Mouse (Mus musculus): ENCODE results near the gene Afap1l2. TPM values are rescaled to one million over a fixed set of nuclear protein-coding genes. Genes with fewer than 3 reads are reported as not detected.

Gene Afap1l2
- total and polyA plus RNA-seq, 3 experiments = 0.17 to 3.1 (median 0.44) TPM

GRCm38 (mm10) chr19:56942216-56942615 lies 65.8 kb downstream of the Afap1l2 start:
- peaks cover 0 to 8% of the 10 kb centered on the region in 2 experiments for H3K36me3 ChIP-seq (replicated peaks in 1 of 2; ENCODE audit: control insufficient read depth in 1 of 2, insufficient read depth in 1 of 2, low read length in 1 of 2)
- no peak overlapping the region for H3K9ac ChIP-seq (ENCODE audit: insufficient read depth, low read depth)
- TF ChIP-seq MAFK (IDR thresholded peaks at IDR 0.05; ENCODE audit: insufficient replicate concordance, low read length) (no peak), PAX5 (IDR thresholded peaks at IDR 0.05; ENCODE audit: low read length) (no peak), MEF2A (IDR thresholded peaks at IDR 0.05; ENCODE audit: borderline replicate concordance, low read depth, low read length) (no peak), BHLHE40 (IDR thresholded peaks at IDR 0.05; ENCODE audit: low read depth, low read length) (no peak), EP300 (IDR thresholded peaks at IDR 0.05; ENCODE audit: low read length) (no peak), MAZ (IDR thresholded peaks at IDR 0.05; ENCODE audit: low read depth, low read length) (no peak), JUN (IDR thresholded peaks at IDR 0.05; ENCODE audit: insufficient read depth, low read depth, low read length) (no peak), TCF12 (IDR thresholded peaks at IDR 0.05; ENCODE audit: low read depth, low read length) (no peak), NRF1 (IDR thresholded peaks at IDR 0.05; ENCODE audit: low read depth, low read length) (no peak), RAD21 (IDR thresholded peaks at IDR 0.05; ENCODE audit: low read depth, low read length) (no peak), ELF1 (IDR thresholded peaks at IDR 0.05; ENCODE audit: low read depth, low read length) (no peak), SIN3A (IDR thresholded peaks at IDR 0.05; ENCODE audit: low read length) (no peak), USF2 (conservative IDR thresholded peaks at IDR 0.05; ENCODE audit: low read depth, low read length) (no peak), TBP (conservative IDR thresholded peaks at IDR 0.05; ENCODE audit: low read depth, low read length) (no peak), ZMIZ1 (IDR thresholded peaks at IDR 0.05; ENCODE audit: low read depth, low read length) (no peak), MAX (IDR thresholded peaks at IDR 0.05; ENCODE audit: low read length) (no peak)
- H3K4me2 ChIP-seq (ENCODE audit: insufficient read depth, low read depth, poor library complexity, severe bottlenecking) = no peak overlapping the region
- DNase-seq (ENCODE audit: extremely low read depth) = no peak
- H3K4me3 ChIP-seq (replicated peaks in 1 of 3; ENCODE audit: low read depth in 2 of 3, low read length in 2 of 3, poor library complexity in 1 of 3) = no peak overlapping the region
- peaks cover 0 to 3% of the 10 kb centered on the region in 2 experiments; a peak in 2 of 4 replicates for H3K4me1 ChIP-seq (ENCODE audit: control insufficient read depth in 1 of 2, insufficient read depth in 2 of 2)
- H3K27me3 ChIP-seq (replicated peaks) = no peaks in the 10 kb centered on the region
- H3K27ac ChIP-seq (ENCODE audit: insufficient read depth, low read depth) = no peak overlapping the region
- dilution Hi-C loops (cut with MboI; ENCODE audit: extremely low pct_ligation_motif_present, extremely low pct_unique_long_range_greater_than_20kb, low sequenced_read_pairs) = no loop called here
- no peaks in the 10 kb centered on the region for H3K79me2 ChIP-seq (replicated peaks; ENCODE audit: control insufficient read depth, extremely low read depth, insufficient read depth, poor library complexity, severe bottlenecking)
- H3K9me3 ChIP-seq (replicated peaks; ENCODE audit: low read length) = peaks cover 10% of the 10 kb centered on the region
- in situ Hi-C loops (cut with MboI; ENCODE audit: low pct_ligation_motif_present, low pct_unique_long_range_greater_than_20kb, low sequenced_read_pairs) = no loop called here

GRCm38 (mm10) chr19:56940507-56940906 lies 67.5 kb downstream of the Afap1l2 start:
- Histone ChIP-seq H3K4me1 (ENCODE audit: control insufficient read depth in 1 of 2, insufficient read depth in 2 of 2) (peaks cover 2 to 9% of the 10 kb centered on the region in 2 experiments; a peak in 3 of 4 replicates), H3K36me3 (replicated peaks in 1 of 2; ENCODE audit: control insufficient read depth in 1 of 2, insufficient read depth in 1 of 2, low read length in 1 of 2) (peaks cover 0 to 8% of the 10 kb centered on the region in 2 experiments), H3K9ac (ENCODE audit: insufficient read depth, low read depth) (no peak overlapping the region), H3K79me2 (replicated peaks; ENCODE audit: control insufficient read depth, extremely low read depth, insufficient read depth, poor library complexity, severe bottlenecking) (no peaks in the 10 kb centered on the region), H3K9me3 (replicated peaks; ENCODE audit: low read length) (peaks cover 10% of the 10 kb centered on the region), H3K4me2 (ENCODE audit: insufficient read depth, low read depth, poor library complexity, severe bottlenecking) (no peak overlapping the region), H3K4me3 (replicated peaks in 1 of 3; ENCODE audit: low read depth in 2 of 3, low read length in 2 of 3, poor library complexity in 1 of 3) (no peak overlapping the region), H3K27ac (ENCODE audit: insufficient read depth, low read depth) (no peak overlapping the region), H3K27me3 (replicated peaks) (no peaks in the 10 kb centered on the region)
- no peak for DNase-seq (ENCODE audit: extremely low read depth)
- dilution Hi-C loops (cut with MboI; ENCODE audit: extremely low pct_ligation_motif_present, extremely low pct_unique_long_range_greater_than_20kb, low sequenced_read_pairs) (no loop called here), in situ Hi-C loops (cut with MboI; ENCODE audit: low pct_ligation_motif_present, low pct_unique_long_range_greater_than_20kb, low sequenced_read_pairs) (no loop called here)
- TF ChIP-seq ZC3H11A (IDR thresholded peaks at IDR 0.05; ENCODE audit: low read depth, low read length) (no peak), SIN3A (IDR thresholded peaks at IDR 0.05; ENCODE audit: low read length) (no peak), PAX5 (IDR thresholded peaks at IDR 0.05; ENCODE audit: low read length) (no peak), POLR2AphosphoS2 (IDR thresholded peaks at IDR 0.05; ENCODE audit: low read depth, low read length) (no peak), USF2 (conservative IDR thresholded peaks at IDR 0.05; ENCODE audit: low read depth, low read length) (no peak), E2F4 (IDR thresholded peaks at IDR 0.05; ENCODE audit: insufficient replicate concordance, low read depth, low read length) (no peak), MAZ (IDR thresholded peaks at IDR 0.05; ENCODE audit: low read depth, low read length) (no peak), UBTF (IDR thresholded peaks at IDR 0.05; ENCODE audit: low read depth, low read length) (no peak), ZNF384 (IDR thresholded peaks at IDR 0.05; ENCODE audit: low read depth, low read length) (no peak), SMC3 (IDR thresholded peaks at IDR 0.05; ENCODE audit: low read depth, low read length) (no peak), ELF1 (IDR thresholded peaks at IDR 0.05; ENCODE audit: low read depth, low read length) (no peak), NRF1 (IDR thresholded peaks at IDR 0.05; ENCODE audit: low read depth, low read length) (no peak), ZKSCAN1 (IDR thresholded peaks at IDR 0.05; ENCODE audit: borderline replicate concordance, low read depth, low read length) (no peak)
